Mouse (Mus musculus): Measurements from ENCODE around the gene Gm28230. TPM values are rescaled to one million over a fixed set of nuclear protein-coding genes. Genes with fewer than 3 reads are reported as not detected.

The Gm28230 gene
- polyA plus RNA-seq, 1 experiment from 2014 or later = 0.10 TPM

GRCm38 (mm10) chr2:74738623-74739475, 12.3 kb downstream of the Gm28230 start:
- H3K9ac ChIP-seq (ENCODE audit: low read depth, low read length) = no peak overlapping the region
- H3K4me2 ChIP-seq = no peak overlapping the region
- under 1% methylated on average over 20 of the region's 20 CpGs for WGBS (ENCODE audit: insufficient replicate concordance)
- ATAC-seq (replicated peaks; ENCODE audit: insufficient number of reproducible peaks, low FRiP score, low TSS enrichment) = no peak
- H3K9me3 ChIP-seq (replicated peaks; ENCODE audit: control insufficient read depth, low read length) = no peaks in the 10 kb centered on the region
- H3K36me3 ChIP-seq (ENCODE audit: control insufficient read depth, insufficient read depth, low read length) = no peaks in the 10 kb centered on the region
- H3K4me3 ChIP-seq (ENCODE audit: low read depth, low read length) = no peak overlapping the region
- peaks cover 96% of the 10 kb centered on the region for H3K27me3 ChIP-seq (ENCODE audit: control insufficient read depth, insufficient read depth, low read length)
- H3K27ac ChIP-seq (ENCODE audit: low read depth, low read length) = no peak overlapping the region
- H3K4me1 ChIP-seq (ENCODE audit: control insufficient read depth, insufficient read depth, low read length) = peaks cover 4% of the 10 kb centered on the region

DNA sequence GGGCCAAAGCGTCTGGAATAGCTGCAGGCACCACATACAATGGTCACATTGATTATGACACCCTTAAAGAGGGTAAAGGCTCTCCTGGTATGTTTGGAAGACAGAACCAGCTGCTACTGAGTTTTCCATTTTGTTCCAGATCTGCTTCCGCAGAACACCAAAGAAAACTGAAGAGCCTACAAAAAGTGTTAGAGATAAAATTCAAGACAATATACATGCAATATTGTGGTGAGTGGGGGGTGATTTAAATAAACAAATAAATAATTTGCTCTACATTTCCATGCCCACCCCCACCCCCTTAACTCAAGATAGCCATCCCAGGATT, 12.9 kb downstream of the Gm28230 start:
- Histone ChIP-seq H3K9me3 (replicated peaks; ENCODE audit: control insufficient read depth, low read length) (no peaks in the 10 kb centered on the region), H3K9ac (ENCODE audit: low read depth, low read length) (no peak overlapping the region), H3K27me3 (ENCODE audit: control insufficient read depth, insufficient read depth, low read length) (peaks cover 96% of the 10 kb centered on the region), H3K36me3 (ENCODE audit: control insufficient read depth, insufficient read depth, low read length) (no peaks in the 10 kb centered on the region), H3K4me2 (no peak overlapping the region), H3K27ac (ENCODE audit: low read depth, low read length) (no peak overlapping the region), H3K4me3 (ENCODE audit: low read depth, low read length) (no peak overlapping the region), H3K4me1 (ENCODE audit: control insufficient read depth, insufficient read depth, low read length) (peaks cover 4% of the 10 kb centered on the region)
- ATAC-seq (replicated peaks; ENCODE audit: insufficient number of reproducible peaks, low FRiP score, low TSS enrichment) = no peak
- WGBS (ENCODE audit: insufficient replicate concordance) = 12% methylated on average over 2 of the region's 2 CpGs

DNA sequence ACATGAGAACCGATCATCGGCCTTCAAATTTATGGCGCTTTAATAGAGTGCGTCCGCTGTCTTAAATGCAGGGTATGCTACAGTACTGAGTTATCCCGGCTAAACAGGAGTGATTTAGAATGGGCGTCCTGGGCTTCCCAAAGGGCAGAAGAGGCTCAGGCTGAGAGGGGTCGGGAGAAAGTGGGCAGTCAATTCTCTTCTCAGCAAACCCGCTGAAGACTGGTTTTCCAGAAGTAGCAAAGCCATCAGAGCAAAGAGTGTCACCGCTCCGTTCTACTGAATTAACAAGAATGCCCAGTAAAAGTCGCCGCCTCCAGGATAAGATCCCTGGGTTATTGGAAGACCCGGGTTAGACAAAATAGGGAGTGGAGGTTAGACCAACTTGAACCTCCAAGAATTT, 13.3 kb downstream of the Gm28230 start:
- 0 out of 2 replicates have a peak overlapping the region, but pooled peaks have one; percentile 2 for H3K4me3 ChIP-seq (ENCODE audit: low read depth, low read length)
- H3K4me2 ChIP-seq = peak overlapping the region; percentile 47; the same call in 1 of the 2 replicates
- peaks cover 4% of the 10 kb centered on the region for H3K4me1 ChIP-seq (ENCODE audit: control insufficient read depth, insufficient read depth, low read length)
- peaks cover 96% of the 10 kb centered on the region for H3K27me3 ChIP-seq (ENCODE audit: control insufficient read depth, insufficient read depth, low read length)
- H3K9me3 ChIP-seq (replicated peaks; ENCODE audit: control insufficient read depth, low read length) = no peaks in the 10 kb centered on the region
- no peak overlapping the region for H3K27ac ChIP-seq (ENCODE audit: low read depth, low read length)
- no peak for ATAC-seq (replicated peaks; ENCODE audit: insufficient number of reproducible peaks, low FRiP score, low TSS enrichment)
- 2% methylated on average over 14 of the region's 14 CpGs for whole genome bisulfite sequencing (ENCODE audit: insufficient replicate concordance)
- no peaks in the 10 kb centered on the region for H3K36me3 ChIP-seq (ENCODE audit: control insufficient read depth, insufficient read depth, low read length)
- no peak overlapping the region for H3K9ac ChIP-seq (ENCODE audit: low read depth, low read length)

- peak overlapping the region; percentile 47 for H3K4me2 ChIP-seq
These were observed 14.0 kb downstream of the Gm28230 start for GRCm38 (mm10) chr2:74740311-74741091.

GRCm38 (mm10) chr2:74741252-74741978, 14.9 kb downstream of the Gm28230 start:
- Histone ChIP-seq H3K27ac (ENCODE audit: low read depth, low read length) (no peak overlapping the region), H3K9me3 (replicated peaks; ENCODE audit: control insufficient read depth, low read length) (no peaks in the 10 kb centered on the region), H3K9ac (ENCODE audit: low read depth, low read length) (no peak overlapping the region), H3K27me3 (ENCODE audit: control insufficient read depth, insufficient read depth, low read length) (peaks cover 96% of the 10 kb centered on the region), H3K4me2 (no peak overlapping the region), H3K4me3 (ENCODE audit: low read depth, low read length) (no peak overlapping the region), H3K36me3 (ENCODE audit: control insufficient read depth, insufficient read depth, low read length) (no peaks in the 10 kb centered on the region), H3K4me1 (ENCODE audit: control insufficient read depth, insufficient read depth, low read length) (no peaks in the 10 kb centered on the region; the same call in 1 of the 2 replicates)
- ATAC-seq (replicated peaks; ENCODE audit: insufficient number of reproducible peaks, low FRiP score, low TSS enrichment) = no peak
- WGBS (ENCODE audit: insufficient replicate concordance) = 20% methylated on average over 2 of the region's 3 CpGs

More at GRCm38 (mm10) chr2:74740311-74741091, 14.0 kb downstream of the Gm28230 start:
- no peak overlapping the region for H3K27ac ChIP-seq (ENCODE audit: low read depth, low read length)
- 0 out of 2 replicates have a peak overlapping the region, but pooled peaks have one; percentile 2 for H3K4me3 ChIP-seq (ENCODE audit: low read depth, low read length)
- no peaks in the 10 kb centered on the region for H3K36me3 ChIP-seq (ENCODE audit: control insufficient read depth, insufficient read depth, low read length)
- peaks cover 96% of the 10 kb centered on the region for H3K27me3 ChIP-seq (ENCODE audit: control insufficient read depth, insufficient read depth, low read length)
- H3K9ac ChIP-seq (ENCODE audit: low read depth, low read length) = no peak overlapping the region
- no peak for ATAC-seq (replicated peaks; ENCODE audit: insufficient number of reproducible peaks, low FRiP score, low TSS enrichment)
- H3K9me3 ChIP-seq (replicated peaks; ENCODE audit: control insufficient read depth, low read length) = no peaks in the 10 kb centered on the region
- H3K4me1 ChIP-seq (ENCODE audit: control insufficient read depth, insufficient read depth, low read length) = peaks cover 4% of the 10 kb centered on the region
- WGBS (ENCODE audit: insufficient replicate concordance) = under 1% methylated on average over 43 of the region's 43 CpGs

- H3K27ac ChIP-seq (ENCODE audit: low read depth, low read length) = no peak overlapping the region
- H3K4me3 ChIP-seq (ENCODE audit: low read depth, low read length) = no peak overlapping the region
- H3K36me3 ChIP-seq (ENCODE audit: control insufficient read depth, insufficient read depth, low read length) = no peaks in the 10 kb centered on the region
- H3K4me1 ChIP-seq (ENCODE audit: control insufficient read depth, insufficient read depth, low read length) = no peaks in the 10 kb centered on the region; the same call in 1 of the 2 replicates
- no peaks in the 10 kb centered on the region for H3K9me3 ChIP-seq (replicated peaks; ENCODE audit: control insufficient read depth, low read length)
- H3K27me3 ChIP-seq (ENCODE audit: control insufficient read depth, insufficient read depth, low read length) = peaks cover 96% of the 10 kb centered on the region
- no peak overlapping the region for H3K4me2 ChIP-seq
- no peak for ATAC-seq (replicated peaks; ENCODE audit: insufficient number of reproducible peaks, low FRiP score, low TSS enrichment)
- no peak overlapping the region for H3K9ac ChIP-seq (ENCODE audit: low read depth, low read length)
These were observed 15.4 kb downstream of the Gm28230 start for GRCm38 (mm10) chr2:74741979-74742277.

- Histone ChIP-seq H3K9ac (ENCODE audit: low read depth, low read length) (no peak overlapping the region), H3K4me3 (ENCODE audit: low read depth, low read length) (0 out of 2 replicates have a peak overlapping the region, but pooled peaks have one; percentile 23), H3K27ac (ENCODE audit: low read depth, low read length) (no peak overlapping the region), H3K4me2 (0 out of 2 replicates have a peak overlapping the region, but pooled peaks have one; percentile 35), H3K4me1 (ENCODE audit: control insufficient read depth, insufficient read depth, low read length) (no peaks in the 10 kb centered on the region), H3K36me3 (ENCODE audit: control insufficient read depth, insufficient read depth, low read length) (no peaks in the 10 kb centered on the region), H3K27me3 (ENCODE audit: control insufficient read depth, insufficient read depth, low read length) (peaks cover 95% of the 10 kb centered on the region), H3K9me3 (replicated peaks; ENCODE audit: control insufficient read depth, low read length) (no peaks in the 10 kb centered on the region)
- no peak for ATAC-seq (replicated peaks; ENCODE audit: insufficient number of reproducible peaks, low FRiP score, low TSS enrichment)
- 5% methylated on average over 6 of the region's 6 CpGs for WGBS (ENCODE audit: insufficient replicate concordance)
These were observed 19.2 kb downstream of the Gm28230 start for GRCm38 (mm10) chr2:74745540-74746297.
